Mouse (Mus musculus): ENCODE measurements at regions not wholly inside any gene's neighbourhood (a gene's known extent, or its start where the extent isn't known, plus 50 kb on each side); places are given as distances from the start of the nearest gene placed in this dataset.

- no peak for DNase-seq (ENCODE audit: low spot score)
Observed at GRCm38 (mm10) chr15:25468478-25468877, 54.9 kb upstream of the Basp1 start.

GRCm38 (mm10) chr15:25469185-25469845 lies 55.8 kb upstream of the Basp1 start:
- no peak for DNase-seq (ENCODE audit: low spot score)

- DNase-seq (ENCODE audit: low spot score), result no peak
Observed at GRCm38 (mm10) chr15:25471331-25471730, 57.8 kb upstream of the Basp1 start.

GRCm38 (mm10) chr15:25473201-25473710 lies 59.7 kb upstream of the Basp1 start:
- DNase-seq (ENCODE audit: low spot score), result no peak

- DNase-seq (ENCODE audit: low spot score), result no peak
Observed at GRCm38 (mm10) chr15:25474096-25474495, 60.5 kb upstream of the Basp1 start.

GRCm38 (mm10) chr15:25482586-25482985 lies 69.0 kb upstream of the Basp1 start:
- no peak for DNase-seq (ENCODE audit: low spot score)

- DNase-seq (ENCODE audit: low spot score), result peak; percentile 49
Observed at GRCm38 (mm10) chr15:25485372-25485771, 71.8 kb upstream of the Basp1 start.

- no peak for DNase-seq (ENCODE audit: low spot score)
Observed at GRCm38 (mm10) chr15:25486158-25486557, 72.6 kb upstream of the Basp1 start.

GRCm38 (mm10) chr15:25489804-25490203 lies 76.2 kb upstream of the Basp1 start:
- DNase-seq (ENCODE audit: low spot score), result no peak

- no peak for DNase-seq (ENCODE audit: low spot score)
Observed at GRCm38 (mm10) chr15:25492161-25492746, 78.7 kb upstream of the Basp1 start.

GRCm38 (mm10) chr15:25494687-25495299 lies 81.2 kb upstream of the Basp1 start:
- DNase-seq (ENCODE audit: low spot score), result no peak

- no peak for DNase-seq (ENCODE audit: low spot score)
Observed at GRCm38 (mm10) chr15:25495926-25496644, 82.5 kb upstream of the Basp1 start.

GRCm38 (mm10) chr15:25497743-25498142 lies 84.2 kb upstream of the Basp1 start:
- DNase-seq (ENCODE audit: low spot score), result no peak

GRCm38 (mm10) chr15:25498422-25498821 lies 84.9 kb upstream of the Basp1 start:
- DNase-seq (ENCODE audit: low spot score), result no peak

- DNase-seq (ENCODE audit: low spot score), result no peak
Observed at GRCm38 (mm10) chr15:25502513-25502912, 88.9 kb upstream of the Basp1 start.

GRCm38 (mm10) chr15:25503104-25503503 lies 89.5 kb upstream of the Basp1 start:
- no peak for DNase-seq (ENCODE audit: low spot score)

GRCm38 (mm10) chr15:25509139-25509538 lies 95.6 kb upstream of the Basp1 start:
- no peak for DNase-seq (ENCODE audit: low spot score)

GRCm38 (mm10) chr15:25509584-25509983 lies 96.0 kb upstream of the Basp1 start:
- DNase-seq (ENCODE audit: low spot score), result no peak

- DNase-seq (ENCODE audit: low spot score), result no peak
Observed at GRCm38 (mm10) chr15:25510060-25510492, 96.5 kb upstream of the Basp1 start.

GRCm38 (mm10) chr15:25518025-25518928 lies 104.0 kb upstream of the Myo10 start:
- DNase-seq (ENCODE audit: low spot score), result no peak

- no peak for DNase-seq (ENCODE audit: low spot score)
Observed at GRCm38 (mm10) chr15:25524189-25524588, 98.1 kb upstream of the Myo10 start.

GRCm38 (mm10) chr15:25525337-25525736 lies 97.0 kb upstream of the Myo10 start:
- DNase-seq (ENCODE audit: low spot score), result no peak

Measured in yolk sac, embryonic 10.5 days (tissue).